Mouse (Mus musculus): Measurements from ENCODE around the gene Zfp800. TPM values are rescaled to one million over a fixed set of nuclear protein-coding genes. Genes with fewer than 3 reads are reported as not detected.

Zfp800 gene
- polyA plus RNA-seq, 1 experiment from 2014 or later, result 26.8 TPM

DNA sequence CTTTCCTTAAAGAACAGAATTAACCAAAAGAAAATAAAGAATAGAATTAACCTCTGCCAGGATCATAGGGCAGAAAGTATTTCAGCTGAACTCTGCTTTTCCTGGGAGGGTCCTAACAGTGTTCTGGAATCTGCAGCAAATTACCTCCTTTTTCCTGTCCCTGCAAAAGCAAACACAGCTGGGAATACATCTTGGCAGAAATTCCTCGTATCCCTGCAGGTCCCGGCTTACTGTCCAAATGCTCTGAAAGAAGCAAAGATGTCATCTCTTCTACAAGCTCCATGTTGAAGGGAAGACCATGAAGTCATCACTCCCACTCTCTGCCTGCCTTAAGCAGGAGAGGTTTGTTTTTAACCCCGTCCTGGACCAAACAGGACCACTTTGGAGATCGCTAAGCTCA lies 19.2 kb upstream of the Zfp800 start:
- Histone ChIP-seq H3K27me3 (replicated peaks; ENCODE audit: control insufficient read depth, insufficient read depth, low read length) (no peaks in the 10 kb centered on the region), H3K4me2 (ENCODE audit: low read length) (no peak overlapping the region), H3K9ac (ENCODE audit: low read length) (no peak overlapping the region), H3K4me3 (ENCODE audit: low read depth, low read length) (no peak overlapping the region), H3K27ac (ENCODE audit: low read depth) (no peak overlapping the region), H3K9me3 (ENCODE audit: control insufficient read depth, low read length) (no peaks in the 10 kb centered on the region), H3K36me3 (ENCODE audit: control insufficient read depth, insufficient read depth, low read length) (peaks cover 34% of the 10 kb centered on the region), H3K4me1 (replicated peaks; ENCODE audit: control insufficient read depth, insufficient read depth, low read length) (peaks cover 18% of the 10 kb centered on the region)
- ATAC-seq (replicated peaks; ENCODE audit: low FRiP score, low TSS enrichment, low read depth), result no peak
- no peak for DNase-seq (ENCODE audit: low spot score)
- 79% methylated on average over 4 of the region's 4 CpGs for WGBS

DNA sequence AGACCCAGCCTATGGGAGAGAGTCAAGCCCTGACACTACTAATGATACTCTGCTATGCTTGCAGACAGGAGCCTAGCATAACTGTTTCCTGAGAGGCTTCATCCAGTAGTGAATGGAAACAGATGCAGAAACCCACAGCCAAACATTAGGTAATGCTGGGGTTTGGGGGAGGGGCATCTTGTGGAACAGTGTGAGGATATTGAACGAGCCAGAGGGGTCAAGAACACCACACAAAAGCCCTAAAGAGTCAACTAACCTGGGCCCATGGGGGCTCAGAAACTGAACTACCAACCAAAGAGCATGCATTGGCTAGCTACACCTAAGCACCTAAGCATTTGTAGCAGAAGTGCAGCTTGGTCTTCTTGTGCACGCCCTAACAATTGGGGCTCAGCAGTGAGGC lies 13.4 kb upstream of the Zfp800 start:
- ATAC-seq (replicated peaks; ENCODE audit: low FRiP score, low TSS enrichment, low read depth), result no peak
- Histone ChIP-seq H3K4me1 (replicated peaks; ENCODE audit: control insufficient read depth, insufficient read depth, low read length) (no peaks in the 10 kb centered on the region), H3K4me3 (ENCODE audit: low read depth, low read length) (no peak overlapping the region), H3K4me2 (ENCODE audit: low read length) (no peak overlapping the region), H3K27ac (ENCODE audit: low read depth) (no peak overlapping the region), H3K9me3 (ENCODE audit: control insufficient read depth, low read length) (no peaks in the 10 kb centered on the region), H3K36me3 (ENCODE audit: control insufficient read depth, insufficient read depth, low read length) (peaks cover 11% of the 10 kb centered on the region), H3K27me3 (replicated peaks; ENCODE audit: control insufficient read depth, insufficient read depth, low read length) (no peaks in the 10 kb centered on the region), H3K9ac (ENCODE audit: low read length) (no peak overlapping the region)
- WGBS, result 73% methylated on average over 2 of the region's 2 CpGs
- no peak for DNase-seq (ENCODE audit: low spot score)

DNA sequence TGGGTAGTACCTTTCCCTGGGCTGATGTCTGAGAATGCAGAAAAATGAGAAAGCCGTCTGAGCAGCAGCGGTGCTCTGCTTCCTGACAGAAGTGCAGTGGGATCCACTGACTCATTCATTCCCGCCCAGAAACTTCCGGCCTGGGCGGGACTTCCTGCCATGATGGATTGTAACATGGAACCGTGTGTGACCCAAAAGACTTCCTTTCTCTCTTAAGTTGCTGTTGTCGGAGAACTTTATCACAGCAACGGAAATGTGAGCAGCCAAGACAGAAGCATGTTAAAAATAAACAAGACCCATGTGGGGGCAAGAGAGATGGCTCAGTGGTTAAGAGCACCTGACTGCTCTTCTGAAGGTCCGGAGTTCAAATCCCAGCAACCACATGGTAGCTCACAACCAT lies 12.2 kb upstream of the Zfp800 start:
- Histone ChIP-seq H3K4me2 (ENCODE audit: low read length) (no peak overlapping the region), H3K36me3 (ENCODE audit: control insufficient read depth, insufficient read depth, low read length) (peaks cover 3% of the 10 kb centered on the region; the same call in 1 of the 2 replicates), H3K4me3 (ENCODE audit: low read depth, low read length) (no peak overlapping the region), H3K27ac (ENCODE audit: low read depth) (no peak overlapping the region), H3K9me3 (ENCODE audit: control insufficient read depth, low read length) (no peaks in the 10 kb centered on the region), H3K9ac (ENCODE audit: low read length) (no peak overlapping the region), H3K27me3 (replicated peaks; ENCODE audit: control insufficient read depth, insufficient read depth, low read length) (no peaks in the 10 kb centered on the region), H3K4me1 (replicated peaks; ENCODE audit: control insufficient read depth, insufficient read depth, low read length) (no peaks in the 10 kb centered on the region)
- DNase-seq (ENCODE audit: low spot score) (no peak), ATAC-seq (replicated peaks; ENCODE audit: low FRiP score, low TSS enrichment, low read depth) (no peak)
- 76% methylated on average over 9 of the region's 9 CpGs for WGBS

DNA sequence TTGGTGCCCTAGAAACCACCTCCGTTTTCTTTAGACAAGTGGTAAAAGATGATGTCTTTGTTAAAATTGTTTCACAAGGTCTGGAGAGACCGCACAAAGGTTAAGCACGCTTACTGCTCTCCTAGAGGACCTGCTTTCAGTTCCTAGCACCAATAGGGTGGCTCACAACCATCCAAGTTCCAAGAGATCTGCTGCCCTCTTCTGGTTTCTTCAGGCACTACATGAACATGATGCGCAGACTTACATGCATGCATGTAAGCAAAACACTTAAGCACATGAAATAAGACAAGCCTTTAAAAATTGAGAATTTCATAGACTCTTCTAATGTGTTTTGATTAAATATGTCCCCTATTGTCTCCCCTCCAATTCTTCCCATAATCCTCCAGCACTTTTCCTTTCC lies 2.0 kb upstream of the Zfp800 start:
- peaks cover 7% of the 10 kb centered on the region; the same call in 1 of the 2 replicates for H3K9me3 ChIP-seq (ENCODE audit: control insufficient read depth, low read length)
- DNase-seq (ENCODE audit: low spot score) (no peak), ATAC-seq (replicated peaks; ENCODE audit: low FRiP score, low TSS enrichment, low read depth) (no peak)
- no peak overlapping the region for H3K4me3 ChIP-seq (ENCODE audit: low read depth, low read length)
- no peak overlapping the region for H3K9ac ChIP-seq (ENCODE audit: low read length)
- no peaks in the 10 kb centered on the region for H3K36me3 ChIP-seq (ENCODE audit: control insufficient read depth, insufficient read depth, low read length)
- H3K27ac ChIP-seq (ENCODE audit: low read depth), result no peak overlapping the region
- H3K27me3 ChIP-seq (replicated peaks; ENCODE audit: control insufficient read depth, insufficient read depth, low read length), result peaks cover 35% of the 10 kb centered on the region
- no peak overlapping the region for H3K4me2 ChIP-seq (ENCODE audit: low read length)
- 88% methylated on average over 4 of the region's 4 CpGs for WGBS
- H3K4me1 ChIP-seq (replicated peaks; ENCODE audit: control insufficient read depth, insufficient read depth, low read length), result no peaks in the 10 kb centered on the region

DNA sequence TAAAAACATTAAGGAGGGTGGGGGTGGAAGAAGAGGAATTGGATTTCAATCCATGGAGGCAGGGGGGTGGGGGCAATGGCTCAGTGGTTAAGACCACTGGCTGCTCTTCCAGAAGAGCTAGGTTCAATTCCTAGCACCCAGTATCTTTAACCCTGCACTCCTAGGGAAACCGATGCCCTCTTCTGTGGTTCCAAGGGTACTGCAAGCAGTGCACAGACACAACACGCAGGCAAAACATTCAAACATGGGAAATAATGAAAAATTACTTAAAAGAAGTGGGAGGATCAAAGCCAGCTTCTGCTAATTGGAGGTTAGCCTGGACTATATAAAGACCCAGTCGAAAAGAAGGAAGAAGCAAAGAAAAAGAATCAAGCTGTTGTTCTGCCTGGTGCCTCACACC lies 921 bp upstream of the Zfp800 start:
- no peaks in the 10 kb centered on the region for H3K4me1 ChIP-seq (replicated peaks; ENCODE audit: control insufficient read depth, insufficient read depth, low read length)
- WGBS, result 86% methylated on average over 3 of the region's 3 CpGs
- H3K4me2 ChIP-seq (ENCODE audit: low read length), result no peak overlapping the region
- H3K36me3 ChIP-seq (ENCODE audit: control insufficient read depth, insufficient read depth, low read length), result no peaks in the 10 kb centered on the region
- ATAC-seq (replicated peaks; ENCODE audit: low FRiP score, low TSS enrichment, low read depth) (no peak), DNase-seq (ENCODE audit: low spot score) (no peak)
- peaks cover 7% of the 10 kb centered on the region; the same call in 1 of the 2 replicates for H3K9me3 ChIP-seq (ENCODE audit: control insufficient read depth, low read length)
- no peak overlapping the region for H3K9ac ChIP-seq (ENCODE audit: low read length)
- H3K27me3 ChIP-seq (replicated peaks; ENCODE audit: control insufficient read depth, insufficient read depth, low read length), result peaks cover 35% of the 10 kb centered on the region
- no peak overlapping the region for H3K4me3 ChIP-seq (ENCODE audit: low read depth, low read length)
- H3K27ac ChIP-seq (ENCODE audit: low read depth), result no peak overlapping the region

DNA sequence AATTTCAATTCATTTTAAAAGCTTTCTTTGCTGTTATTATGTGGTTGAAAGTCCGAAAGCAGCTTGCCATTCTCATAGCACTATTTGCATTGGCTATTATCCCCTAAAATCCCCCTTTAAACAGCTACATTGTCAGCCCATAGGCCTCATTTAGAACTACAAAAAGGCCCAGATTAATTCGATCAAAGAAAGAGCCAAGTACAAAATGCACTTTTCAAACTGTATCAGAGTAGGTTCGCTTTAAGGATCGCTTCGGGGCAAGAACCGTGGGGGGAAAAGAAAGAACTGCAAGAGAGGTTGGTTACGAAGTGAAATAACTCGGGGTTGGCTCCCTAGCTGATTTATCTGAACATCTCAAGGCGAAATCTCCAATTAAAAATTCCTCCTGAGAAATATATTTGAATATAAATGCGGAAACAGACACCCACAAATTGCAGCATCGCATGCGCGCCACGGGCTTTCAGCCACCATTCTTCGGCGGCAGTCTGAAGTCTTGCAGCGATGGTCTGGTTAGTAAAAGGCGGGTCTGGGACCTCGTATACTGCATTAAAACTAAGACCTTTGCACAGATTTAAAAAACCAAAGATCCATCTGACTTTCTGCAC lies 850 bp downstream of the Zfp800 start:
- H3K27me3 ChIP-seq (replicated peaks; ENCODE audit: control insufficient read depth, insufficient read depth, low read length), result peaks cover 35% of the 10 kb centered on the region
- DNase-seq (ENCODE audit: low spot score), result peak; percentile 75

DNA sequence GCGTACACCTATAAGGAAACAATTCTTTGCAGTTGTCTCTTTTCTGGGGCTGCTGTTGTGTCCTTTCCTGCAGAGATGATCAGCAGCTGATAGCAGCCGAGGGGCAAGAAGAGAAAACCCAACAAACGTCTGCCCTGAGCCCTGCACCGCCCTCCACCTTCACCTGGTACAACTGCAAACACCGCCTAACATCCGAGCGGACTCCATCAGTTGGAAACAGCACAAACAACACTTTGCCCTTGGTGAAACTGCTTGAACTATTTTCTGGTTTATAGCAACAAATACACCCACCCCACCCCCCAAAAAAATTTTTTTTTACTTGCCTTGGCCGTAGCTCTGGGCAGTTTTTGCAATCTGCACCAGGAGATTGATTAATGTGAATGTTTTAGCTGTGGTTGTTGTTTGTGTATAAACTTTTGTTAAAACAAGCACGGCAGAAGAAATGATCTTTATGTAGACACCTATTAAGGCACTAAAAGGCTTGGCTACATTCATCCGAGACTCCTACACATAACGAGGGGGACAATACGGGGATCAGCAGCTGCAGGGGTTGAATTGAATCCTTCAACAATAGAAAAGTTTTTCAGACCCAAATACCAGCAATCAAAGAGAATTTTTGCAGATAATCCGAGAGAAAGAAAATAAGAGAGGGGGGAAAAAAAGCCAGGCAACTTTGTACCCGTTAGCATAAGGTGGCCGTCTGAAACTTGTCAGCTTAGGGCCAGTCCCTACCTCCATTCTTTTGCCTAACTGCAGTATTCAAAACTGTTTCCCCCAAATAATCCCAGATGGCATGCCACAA lies 1.6 kb downstream of the Zfp800 start:
- ATAC-seq (replicated peaks; ENCODE audit: low FRiP score, low TSS enrichment, low read depth) (no peak), DNase-seq (ENCODE audit: low spot score) (no peak)
- H3K9ac ChIP-seq (ENCODE audit: low read length), result no peak overlapping the region
- H3K4me3 ChIP-seq (ENCODE audit: low read depth, low read length), result no peak overlapping the region; the same call in 1 of the 2 replicates
- H3K27me3 ChIP-seq (replicated peaks; ENCODE audit: control insufficient read depth, insufficient read depth, low read length), result peaks cover 35% of the 10 kb centered on the region
- H3K4me2 ChIP-seq (ENCODE audit: low read length), result peak overlapping the region; percentile 81
- no peak overlapping the region for H3K27ac ChIP-seq (ENCODE audit: low read depth)
- no peaks in the 10 kb centered on the region for H3K4me1 ChIP-seq (replicated peaks; ENCODE audit: control insufficient read depth, insufficient read depth, low read length)
- H3K36me3 ChIP-seq (ENCODE audit: control insufficient read depth, insufficient read depth, low read length), result no peaks in the 10 kb centered on the region
- peaks cover 7% of the 10 kb centered on the region; the same call in 1 of the 2 replicates for H3K9me3 ChIP-seq (ENCODE audit: control insufficient read depth, low read length)
- 35% methylated on average over 15 of the region's 15 CpGs for WGBS

More for the DNA sequence above, 850 bp downstream of the Zfp800 start:
- peak overlapping the region; percentile 81 for H3K4me2 ChIP-seq (ENCODE audit: low read length)
- H3K4me3 ChIP-seq (ENCODE audit: low read depth, low read length), result peak overlapping the region; percentile 36
- no peaks in the 10 kb centered on the region for H3K36me3 ChIP-seq (ENCODE audit: control insufficient read depth, insufficient read depth, low read length)
- peaks cover 7% of the 10 kb centered on the region; the same call in 1 of the 2 replicates for H3K9me3 ChIP-seq (ENCODE audit: control insufficient read depth, low read length)
- ATAC-seq (replicated peaks; ENCODE audit: low FRiP score, low TSS enrichment, low read depth), result no peak
- no peak overlapping the region for H3K27ac ChIP-seq (ENCODE audit: low read depth)
- H3K9ac ChIP-seq (ENCODE audit: low read length), result no peak overlapping the region
- no peaks in the 10 kb centered on the region for H3K4me1 ChIP-seq (replicated peaks; ENCODE audit: control insufficient read depth, insufficient read depth, low read length)
- 5% methylated on average over 19 of the region's 19 CpGs for WGBS

DNA sequence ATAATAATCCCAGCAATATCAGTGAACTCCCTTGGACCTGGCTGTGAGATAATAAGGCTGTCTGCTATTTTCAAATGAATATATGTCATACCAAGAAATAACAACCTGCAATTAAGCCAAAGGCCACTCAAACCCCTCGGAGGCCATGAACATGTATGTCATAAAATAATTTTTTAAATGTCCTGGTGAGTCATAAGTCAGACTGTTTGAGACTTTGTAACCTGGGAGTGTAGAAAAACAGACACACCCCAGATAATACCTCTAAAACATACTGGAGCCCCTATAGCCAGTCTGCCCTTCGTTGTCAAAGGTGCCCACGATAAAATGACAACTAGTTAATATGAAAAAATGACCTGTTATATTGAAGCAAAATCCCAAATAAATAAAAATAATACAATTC lies 8.8 kb downstream of the Zfp800 start:
- no peak for ATAC-seq (replicated peaks; ENCODE audit: low FRiP score, low TSS enrichment, low read depth)
- H3K4me1 ChIP-seq (replicated peaks; ENCODE audit: control insufficient read depth, insufficient read depth, low read length), result no peaks in the 10 kb centered on the region
- 83% methylated on average over 3 of the region's 3 CpGs for WGBS
- H3K27ac ChIP-seq (ENCODE audit: low read depth), result no peak overlapping the region
- no peak overlapping the region for H3K4me3 ChIP-seq (ENCODE audit: low read depth, low read length)
- no peaks in the 10 kb centered on the region for H3K27me3 ChIP-seq (replicated peaks; ENCODE audit: control insufficient read depth, insufficient read depth, low read length)
- no peak overlapping the region for H3K9ac ChIP-seq (ENCODE audit: low read length)
- H3K4me2 ChIP-seq (ENCODE audit: low read length), result no peak overlapping the region
- no peaks in the 10 kb centered on the region for H3K36me3 ChIP-seq (ENCODE audit: control insufficient read depth, insufficient read depth, low read length)
- no peak for DNase-seq (ENCODE audit: low spot score)
- H3K9me3 ChIP-seq (ENCODE audit: control insufficient read depth, low read length), result no peaks in the 10 kb centered on the region

Measured in intestine, embryonic 14.5 days (tissue).